Mouse (Mus musculus) embryonic fibroblast, embryonic 13.5 days (primary cell): ENCODE measurements around the gene Gpr27. TPM values are rescaled to one million over a fixed set of nuclear protein-coding genes. Genes with fewer than 3 reads are reported as not detected.
A peak's percentile ranks its signal among the peaks of the same experiment; 100 is the strongest.

Experiments used
- H3K27ac ChIP-seq: 2 replicates; pipeline ENCODE4 v1.5.1; 2012; ENCODE audit warnings: low read length, control low read depth, inconsistent platforms; ENCODE audit not compliant: insufficient read depth
- H3K4me1 ChIP-seq: 2 replicates; pipeline ENCODE4 v1.6.1; 2011; ENCODE audit warnings: low read length; ENCODE audit not compliant: control insufficient read depth, insufficient read depth
- H3K4me3 ChIP-seq: 2 replicates; pipeline ENCODE4 v1.5.1; 2011; ENCODE audit warnings: mild to moderate bottlenecking, control low read depth, low read length; ENCODE audit not compliant: insufficient read depth
- CTCF ChIP-seq: IDR thresholded peaks from 2 replicates; pipeline ENCODE4 v1.5.1; 2011; ENCODE audit warnings: mild to moderate bottlenecking, control low read depth, low read length, moderate library complexity, borderline replicate concordance; ENCODE audit not compliant: insufficient read depth
- POLR2A ChIP-seq: IDR thresholded peaks from 2 replicates; pipeline ENCODE4 v1.6.1; 2011; ENCODE audit warnings: low read depth, mild to moderate bottlenecking, control low read depth, low read length, moderate library complexity
- polyA plus RNA-seq: library from polyadenylated mRNA; stranded (reverse); fragments of >200 nt; gene quantifications from 2 replicates; pipeline ENCODE4 v1.2.4, GENCODE M21; 2011; ENCODE audit warnings: low read depth; ENCODE audit not compliant: missing spikeins, insufficient read length

Gene Gpr27
- polyA plus RNA-seq, 1 experiment: 2.4 TPM

- Histone ChIP-seq H3K4me3 (no peak overlapping the region), H3K27ac (no peak overlapping the region)
- no peak for TF ChIP-seq POLR2A
- no peak for TF ChIP-seq CTCF
Observed at GRCm38 (mm10) chr6:99674482-99674881, 18.0 kb upstream of the Gpr27 start.

DNA sequence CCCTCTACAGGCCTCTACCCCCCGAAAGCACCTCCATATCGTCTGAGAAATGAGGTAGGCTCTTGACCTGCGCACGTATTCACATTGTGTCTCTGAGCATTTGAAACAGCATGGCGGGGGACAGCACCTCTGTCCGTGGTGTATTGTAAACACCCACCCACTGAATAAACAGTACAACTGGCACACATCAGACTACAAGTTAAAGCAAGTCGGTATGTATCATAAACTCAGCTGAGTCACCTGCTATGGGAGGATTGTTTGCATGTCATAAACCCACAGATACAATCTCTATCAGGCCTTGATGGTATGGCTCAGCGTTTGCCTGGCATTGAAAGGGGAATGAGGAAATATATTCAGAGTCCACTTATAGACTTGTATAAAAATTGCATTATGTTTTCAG is 15.2 kb upstream of the Gpr27 start:
- Histone ChIP-seq H3K27ac (no peak overlapping the region), H3K4me3 (no peak overlapping the region), H3K4me1 (no peaks in the 10 kb centered on the region)
- TF ChIP-seq CTCF (no peak), POLR2A (no peak)

More at GRCm38 (mm10) chr6:99674482-99674881, 18.0 kb upstream of the Gpr27 start:
- H3K4me1 ChIP-seq: no peaks in the 10 kb centered on the region

DNA sequence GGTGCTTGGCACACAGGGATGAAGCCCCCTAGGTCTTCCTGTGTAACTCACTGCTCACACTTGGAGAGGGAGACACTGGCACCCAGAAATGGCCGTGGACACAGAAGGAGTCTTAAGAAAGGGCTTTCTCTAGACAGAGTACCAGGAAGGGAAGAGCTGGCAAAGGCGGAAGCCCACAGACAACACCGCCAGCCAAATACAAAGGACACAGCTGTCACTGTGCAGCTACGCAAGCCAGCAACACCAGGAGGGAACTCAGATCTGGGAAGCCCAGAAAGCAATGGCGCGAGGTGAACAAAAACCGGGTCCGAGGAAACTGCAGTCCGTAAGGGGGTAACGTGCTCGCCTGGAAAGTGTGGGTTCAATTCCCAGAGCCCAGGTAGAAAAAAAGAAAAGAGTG is 14.4 kb upstream of the Gpr27 start:
- TF ChIP-seq CTCF (no peak), POLR2A (no peak)
- Histone ChIP-seq H3K27ac (no peak overlapping the region), H3K4me1 (no peaks in the 10 kb centered on the region), H3K4me3 (no peak overlapping the region)

DNA sequence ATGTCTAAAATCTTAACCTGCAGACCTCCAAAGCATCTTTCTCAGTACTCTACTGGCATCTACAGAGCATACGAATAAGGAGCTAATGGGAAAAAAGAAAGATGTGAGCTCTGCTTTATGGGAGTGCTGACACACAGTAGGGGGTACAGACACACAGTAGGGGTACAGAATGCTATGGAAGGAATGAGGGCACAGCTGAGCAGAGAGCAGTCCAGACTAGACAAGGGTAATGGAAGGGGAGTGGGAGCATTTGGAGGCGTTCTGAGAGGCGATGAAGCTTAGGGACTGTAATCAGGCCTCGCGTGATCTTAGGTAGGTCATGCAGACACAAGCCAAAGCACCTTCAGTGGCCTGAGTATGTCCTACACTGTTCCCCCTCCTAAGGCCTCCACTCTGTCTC is 8.5 kb upstream of the Gpr27 start:
- Histone ChIP-seq H3K4me3 (no peak overlapping the region), H3K27ac (no peak overlapping the region), H3K4me1 (no peaks in the 10 kb centered on the region)
- TF ChIP-seq POLR2A: no peak
- TF ChIP-seq CTCF: no peak

DNA sequence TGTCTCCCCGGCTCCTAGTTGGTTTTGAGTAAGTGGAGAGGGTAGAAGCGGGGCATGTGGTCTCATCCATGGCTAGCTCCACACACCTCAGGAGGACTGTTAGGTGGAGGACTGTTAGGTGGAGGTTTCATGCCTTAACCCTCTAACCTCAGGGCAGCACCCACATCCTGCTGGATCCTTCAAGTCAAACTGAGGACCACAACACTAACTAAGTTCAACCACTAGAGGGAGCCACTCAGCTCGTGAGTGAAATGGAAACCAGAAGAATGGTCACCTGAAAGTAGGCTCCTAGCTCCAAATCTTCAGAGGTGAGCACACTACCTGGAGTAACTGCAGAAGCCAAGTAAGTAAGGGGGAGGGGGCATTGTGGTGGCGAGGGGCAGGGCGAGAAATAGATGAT is 7.6 kb upstream of the Gpr27 start:
- TF ChIP-seq POLR2A (no peak), CTCF (no peak)

DNA sequence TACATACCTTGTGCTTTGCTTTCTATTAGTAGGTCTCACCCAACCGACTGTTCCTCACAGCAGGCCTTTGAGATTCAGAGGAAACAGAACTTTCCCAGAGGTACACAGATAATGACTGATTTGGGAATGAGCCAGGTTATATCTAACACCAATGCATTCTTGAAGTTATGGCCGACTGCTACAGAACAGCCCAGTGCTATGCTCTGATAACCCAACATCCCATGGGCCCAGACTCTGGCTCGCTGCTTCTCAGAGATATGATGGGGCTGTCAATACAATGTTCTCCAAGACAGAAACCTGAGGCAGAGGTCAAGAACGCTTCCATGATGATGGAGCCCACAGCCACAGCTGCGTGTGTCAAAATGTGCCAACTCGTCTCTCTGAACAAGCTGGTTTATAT is 4.0 kb upstream of the Gpr27 start:
- no peak overlapping the region for H3K4me3 ChIP-seq
- H3K4me1 ChIP-seq: no peaks in the 10 kb centered on the region
- TF ChIP-seq POLR2A (no peak), CTCF (no peak)
- H3K27ac ChIP-seq: no peak overlapping the region

More for the DNA sequence above, 7.6 kb upstream of the Gpr27 start:
- no peak overlapping the region for H3K4me3 ChIP-seq
- H3K4me1 ChIP-seq: no peaks in the 10 kb centered on the region
- H3K27ac ChIP-seq: no peak overlapping the region

- no peak overlapping the region for H3K4me3 ChIP-seq
- no peak for TF ChIP-seq POLR2A
- no peak for TF ChIP-seq CTCF
- H3K27ac ChIP-seq: no peak overlapping the region
- H3K4me1 ChIP-seq: no peaks in the 10 kb centered on the region
Observed at GRCm38 (mm10) chr6:99691666-99692205, 743 bp upstream of the Gpr27 start.

DNA sequence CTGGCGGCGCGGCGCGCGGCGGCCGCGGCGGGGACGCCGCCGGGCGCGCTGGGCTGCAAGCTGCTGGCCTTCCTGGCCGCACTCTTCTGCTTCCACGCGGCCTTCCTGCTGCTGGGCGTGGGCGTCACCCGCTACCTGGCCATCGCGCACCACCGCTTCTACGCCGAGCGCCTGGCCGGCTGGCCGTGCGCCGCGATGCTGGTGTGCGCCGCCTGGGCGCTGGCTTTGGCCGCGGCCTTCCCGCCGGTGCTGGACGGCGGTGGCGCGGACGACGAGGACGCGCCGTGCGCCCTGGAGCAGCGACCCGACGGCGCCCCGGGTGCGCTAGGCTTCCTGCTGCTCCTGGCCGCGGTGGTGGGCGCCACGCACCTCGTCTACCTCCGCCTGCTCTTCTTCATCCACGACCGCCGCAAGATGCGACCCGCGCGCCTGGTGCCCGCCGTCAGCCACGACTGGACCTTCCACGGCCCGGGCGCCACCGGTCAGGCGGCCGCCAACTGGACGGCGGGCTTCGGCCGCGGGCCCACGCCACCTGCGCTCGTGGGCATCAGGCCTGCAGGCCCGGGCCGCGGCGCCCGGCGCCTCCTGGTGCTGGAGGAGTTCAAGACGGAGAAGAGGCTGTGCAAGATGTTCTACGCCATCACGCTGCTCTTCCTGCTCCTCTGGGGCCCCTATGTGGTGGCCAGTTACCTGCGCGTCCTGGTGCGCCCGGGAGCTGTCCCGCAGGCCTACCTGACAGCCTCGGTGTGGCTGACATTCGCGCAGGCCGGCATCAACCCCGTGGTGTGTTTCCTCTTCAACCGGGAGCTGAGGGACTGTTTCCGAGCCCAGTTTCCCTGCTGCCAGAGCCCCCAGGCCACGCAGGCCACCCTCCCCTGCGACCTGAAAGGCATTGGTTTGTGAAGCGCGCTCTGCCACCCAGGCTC is 700 bp downstream of the Gpr27 start:
- Histone ChIP-seq H3K27ac (no peak overlapping the region), H3K4me3 (peak overlapping the region; percentile 10; the same call in 1 of the 2 replicates), H3K4me1 (no peaks in the 10 kb centered on the region)
- no peak for TF ChIP-seq POLR2A

DNA sequence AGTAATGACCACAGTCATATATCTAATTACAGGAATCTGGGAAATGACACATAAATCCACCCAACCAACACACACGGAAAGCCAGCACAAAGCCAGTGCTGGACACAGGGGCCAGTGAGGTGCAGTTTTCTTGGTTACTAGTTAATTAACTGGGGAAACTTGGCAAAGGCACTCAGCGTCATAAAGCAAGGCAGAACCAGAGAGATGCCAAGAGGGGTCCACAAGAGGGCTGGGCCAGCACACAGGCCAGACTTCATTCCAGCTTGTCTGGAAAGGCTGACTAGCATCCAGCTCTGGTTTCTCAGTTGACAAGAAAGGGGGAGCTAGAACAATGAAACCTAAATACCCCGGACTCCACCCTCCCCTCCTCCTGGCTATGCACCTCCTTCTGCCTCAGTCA is 8.0 kb downstream of the Gpr27 start:
- Histone ChIP-seq H3K4me1 (no peaks in the 10 kb centered on the region), H3K27ac (no peak overlapping the region), H3K4me3 (no peak overlapping the region)
- TF ChIP-seq POLR2A: no peak
- no peak for TF ChIP-seq CTCF

GRCm38 (mm10) chr6:99711576-99712101 is 19.2 kb downstream of the Gpr27 start:
- TF ChIP-seq CTCF (no peak), POLR2A (no peak)

More at GRCm38 (mm10) chr6:99711576-99712101, 19.2 kb downstream of the Gpr27 start:
- Histone ChIP-seq H3K4me1 (no peaks in the 10 kb centered on the region), H3K4me3 (no peak overlapping the region), H3K27ac (no peak overlapping the region)
